Mouse (Mus musculus) embryo, embryonic 10 days (tissue): ENCODE data around the gene Tex44.

Experiments used
- DNase-seq: peaks from one replicate; pipeline ENCODE4 v3.0.0-alpha.2; 2015; ENCODE audit warnings: low spot score

Gene Tex44

GRCm38 (mm10) chr1:86426128-86426527, at the start of gene Tex44, which contains the start of gene Nmur1:
Gene Tex44 (plus strand): TSS chr1:86426329.
Gene Nmur1 (minus strand): TSS chr1:86426228.
- no peak for DNase-seq

GRCm38 (mm10) chr1:86376354-86376753, 49.8 kb upstream of the Tex44 start:
- no peak for DNase-seq

GRCm38 (mm10) chr1:86378662-86379061, 47.5 kb upstream of the Tex44 start:
- DNase-seq = no peak

GRCm38 (mm10) chr1:86379161-86379569, 47.0 kb upstream of the Tex44 start:
- no peak for DNase-seq

GRCm38 (mm10) chr1:86381027-86381426, 45.1 kb upstream of the Tex44 start:
- DNase-seq = peak; percentile 70

- DNase-seq = peak; percentile 81
Measured at GRCm38 (mm10) chr1:86389230-86389629, 36.9 kb upstream of the Tex44 start.

- no peak for DNase-seq
Measured at GRCm38 (mm10) chr1:86391425-86391824, 34.7 kb upstream of the Tex44 start.

GRCm38 (mm10) chr1:86393219-86393618, 32.9 kb upstream of the Tex44 start:
- DNase-seq = no peak

- no peak for DNase-seq
Measured at GRCm38 (mm10) chr1:86394246-86394645, 31.9 kb upstream of the Tex44 start.

GRCm38 (mm10) chr1:86395897-86396296, 30.2 kb upstream of the Tex44 start:
- no peak for DNase-seq

GRCm38 (mm10) chr1:86397621-86398020, 28.5 kb upstream of the Tex44 start:
- DNase-seq = no peak

- DNase-seq = peak; percentile 58
Measured at GRCm38 (mm10) chr1:86398222-86398621, 27.9 kb upstream of the Tex44 start.

- DNase-seq = no peak
Measured at GRCm38 (mm10) chr1:86399322-86399721, 26.8 kb upstream of the Tex44 start.

GRCm38 (mm10) chr1:86400096-86400754, 25.9 kb upstream of the Tex44 start:
- DNase-seq = peak; percentile 17

GRCm38 (mm10) chr1:86404834-86405233, 21.3 kb upstream of the Tex44 start:
- DNase-seq = peak; percentile 23

GRCm38 (mm10) chr1:86406313-86406712, 19.8 kb upstream of the Tex44 start:
- DNase-seq = no peak

- DNase-seq = no peak
Measured at GRCm38 (mm10) chr1:86406914-86407313, 19.2 kb upstream of the Tex44 start.

- DNase-seq = no peak
Measured at GRCm38 (mm10) chr1:86408515-86408914, 17.6 kb upstream of the Tex44 start.

GRCm38 (mm10) chr1:86409476-86409875, 16.7 kb upstream of the Tex44 start:
- no peak for DNase-seq

- no peak for DNase-seq
Measured at GRCm38 (mm10) chr1:86414715-86415114, 11.4 kb upstream of the Tex44 start.

- no peak for DNase-seq
Measured at GRCm38 (mm10) chr1:86415144-86415543, 11.0 kb upstream of the Tex44 start.

- no peak for DNase-seq
Measured at GRCm38 (mm10) chr1:86415612-86416184, 10.4 kb upstream of the Tex44 start.

GRCm38 (mm10) chr1:86416321-86416720, 9.8 kb upstream of the Tex44 start:
- peak; percentile 40 for DNase-seq

GRCm38 (mm10) chr1:86421007-86421406, 5.1 kb upstream of the Tex44 start:
- peak; percentile 30 for DNase-seq
